Mouse (Mus musculus) embryo, embryonic 11 days (tissue): ENCODE measurements around the gene Cmtr2.
A peak's percentile ranks its signal among the peaks of the same experiment; 100 is the strongest.

ENCODE experiments used
- DNase-seq: peaks from one replicate; pipeline ENCODE4 v3.0.0-alpha.2; 2015

Gene Cmtr2

DNA sequence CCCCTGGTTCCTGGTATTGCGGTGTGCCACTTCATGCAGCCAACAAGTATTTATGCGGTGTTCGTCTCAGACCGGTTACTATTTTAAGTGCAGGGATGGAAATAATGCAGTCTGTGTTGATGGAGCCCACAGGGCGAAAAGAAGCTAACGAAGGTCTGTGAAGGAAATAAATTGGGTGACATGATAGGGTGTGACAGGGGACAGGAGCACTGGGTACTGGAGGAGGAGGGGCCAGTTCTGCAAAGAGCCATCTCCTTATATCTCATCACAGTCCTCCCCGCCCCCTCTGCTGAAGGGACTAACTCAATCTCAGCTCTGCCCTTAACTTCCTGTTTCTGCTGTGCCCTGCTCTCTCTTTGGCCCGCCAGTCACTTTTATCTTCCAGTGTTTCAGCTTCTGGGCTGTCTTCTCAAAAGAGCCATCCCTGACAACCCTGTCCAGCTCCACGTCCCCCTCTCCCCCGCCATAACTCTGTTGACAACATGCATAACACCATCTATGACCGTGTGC, 50.4 kb downstream of the Cmtr2 start:
- DNase-seq: no peak

DNA sequence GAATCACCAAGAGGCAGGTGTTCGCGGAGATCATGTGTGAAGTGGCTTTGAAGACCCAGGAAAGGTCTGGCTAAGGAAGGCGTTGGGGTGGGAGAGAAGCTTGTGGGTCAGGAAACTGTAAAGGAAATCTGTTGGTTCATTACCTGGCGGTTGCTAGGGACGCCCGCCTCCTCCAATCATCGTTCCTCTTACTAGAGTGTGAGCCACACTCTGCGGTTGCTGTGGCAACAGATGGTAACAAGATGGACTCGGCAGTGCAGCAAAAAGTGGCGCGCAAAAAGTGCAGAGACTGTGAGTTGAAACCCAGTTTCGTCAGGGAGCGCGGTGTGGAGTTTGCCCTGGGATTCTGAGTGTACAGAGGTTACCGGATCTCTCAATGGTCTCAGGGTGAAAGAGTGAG, 51.3 kb downstream of the Cmtr2 start, which contains the start of gene Hydin:
Gene Hydin (plus strand): TSS at position 237 of the 400 bp plus-strand sequence.
- DNase-seq: peak; percentile 94

GRCm38 (mm10) chr8:110267268-110267667, 51.8 kb downstream of the Cmtr2 start:
- DNase-seq: peak; percentile 50

DNA sequence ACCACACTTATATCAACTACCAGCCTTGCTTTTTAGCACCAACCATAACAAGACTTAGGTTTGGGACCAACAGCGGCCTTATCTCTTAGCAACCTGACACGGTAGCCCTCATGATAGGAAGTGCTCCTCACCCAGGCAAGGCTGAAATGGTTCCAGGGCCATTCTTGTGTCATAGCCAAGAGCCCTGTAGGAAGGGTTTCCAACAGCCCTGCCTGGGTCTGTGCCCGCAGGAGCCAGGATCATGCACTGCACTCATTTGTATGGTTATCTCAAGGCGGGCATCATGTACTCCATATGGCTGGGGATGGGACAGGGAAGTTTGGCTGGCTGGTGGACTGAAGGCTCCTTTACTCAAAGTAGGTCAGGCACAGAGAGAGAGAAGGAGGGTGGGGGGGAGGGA, 55.2 kb downstream of the Cmtr2 start:
- DNase-seq: no peak

DNA sequence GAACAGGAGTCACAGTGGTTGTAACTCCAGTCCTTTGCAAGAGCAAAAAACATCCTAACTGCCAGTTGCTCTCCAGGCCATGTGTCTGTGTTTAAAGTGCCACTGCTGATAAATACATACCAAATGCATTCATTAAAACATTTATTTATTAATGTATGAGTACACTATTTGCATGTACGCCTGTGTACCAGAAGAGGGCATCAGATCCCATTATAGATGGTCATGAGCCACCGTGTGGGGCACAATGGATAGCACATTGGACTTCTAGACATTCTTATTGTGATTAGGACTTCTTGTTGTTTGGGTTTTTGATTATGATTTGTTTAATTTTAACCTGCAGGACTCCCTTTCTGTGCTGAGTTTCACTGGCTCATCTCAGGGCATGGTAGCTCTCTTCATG, 57.9 kb downstream of the Cmtr2 start:
- DNase-seq: no peak
